ENCODE assay signal across 28 mouse cellular contexts in genomic region chrX:73520692-73521091, GRCm38 (mm10). TPM values are rescaled to one million over a fixed set of nuclear protein-coding genes. Genes with fewer than 3 reads are reported as not detected.
DNase-seq lines count a peak whose midpoint lies in the region; ATAC-seq and TF ChIP-seq lines count a peak whose summit lies in the region.
"Had no signal": no experiment of that assay in that cellular context is flagged by ENCODE, and none has a peak within 500 bp of the region (broad histone marks: within the 10 kb centered on the region; RNA-seq: fewer than 3 reads in every experiment).

No protein-coding gene starts in this region.

- intact Hi-C loops in gastrocnemius, adult 2 months (cut with DNase I) = no loop called here
- intact Hi-C loops in gastrocnemius, postnatal 14 days (cut with DNase I; ENCODE audit: low total_unique reads) = no loop called here

- no peak overlapping the region for H3K4me3 ChIP-seq in gastrocnemius, adult 2 months
- H3K4me3 ChIP-seq: heart, adult 2 months; heart, embryonic 10.5 days; heart, embryonic 13.5 days; hindbrain, embryonic 12.5 days; hindbrain, embryonic 15.5 days had no signal

- peak; percentile 1 for DNase-seq in CD4-positive, CD25-positive, alpha-beta regulatory T cell, adult 2 months (ENCODE audit: low read depth, low spot score)
- peak; percentile 29 for DNase-seq in gastrocnemius, adult 2 months
- no peak for DNase-seq in gastrocnemius, postnatal 14 days
- no peak for DNase-seq in left cerebral cortex, adult 8-10 months (ENCODE audit: low spot score in 2 of 2)
- DNase-seq in kidney, postnatal 4 days = no peak
- DNase-seq: adrenal gland, postnatal 10 days; adrenal gland, postnatal 36 days; B cell, adult 2 months; cerebellum, adult 18-20 months; cerebellum, adult 9-11 months; cerebellum, postnatal 25 days; forebrain, postnatal 0 days; gastrocnemius, postnatal 36 days; heart, adult 2 months; heart, postnatal 14 days; heart, postnatal 4 days had no signal

- no peak for TF ChIP-seq CTCF in gastrocnemius, adult 2 months (IDR thresholded peaks at IDR 0.05)

- peak overlapping the region; percentile 16; the same call in 1 of the 2 replicates for H3K27ac ChIP-seq in gastrocnemius, adult 2 months
- H3K27ac ChIP-seq: heart, adult 2 months; heart, embryonic 10.5 days; heart, embryonic 13.5 days; hindbrain, embryonic 12.5 days; hindbrain, embryonic 15.5 days had no signal

- ATAC-seq in CD4-positive, CD25-positive, alpha-beta regulatory T cell, adult 4 months = no peak
- 0 out of 2 replicates have a peak, but pooled peaks have one; percentile 20 for ATAC-seq in megakaryocyte progenitor cell, adult 5-6 weeks (replicated peaks; ENCODE audit: poor library complexity)
- ATAC-seq: forebrain, embryonic 14.5 days; forebrain, postnatal 0 days; intestine, postnatal 0 days; Patski had no signal

RNA-seq across cellular contexts. Expression of gene Atp2b3, which starts 17.8 kb away (rescaled TPM):
- not detected for polyA plus RNA-seq in CD4-positive, CD25-positive, alpha-beta regulatory T cell, adult 4 months (2017; shearing (Covaris generic))
- 10 to 100 TPM; 10.1 to 12.7 TPM for total RNA-seq in gastrocnemius, adult 2 months (2021)
- total RNA-seq in gastrocnemius, postnatal 14 days (2021) = 1 to 10 TPM; 8.2 to 8.7 TPM
- not detected in 2 replicates for total RNA-seq in megakaryocyte progenitor cell, adult 5-6 weeks (2015)
- not detected in 2 replicates for total RNA-seq in megakaryocyte progenitor cell, adult 5-6 weeks (2017)
- 10 to 100 TPM; 91.0 to 100.0 (median 95.1) TPM for total RNA-seq in left cerebral cortex, adult 8-10 months (2022)
- total RNA-seq: CH12.LX; G1E; granulocyte monocyte progenitor cell, adult 5-6 weeks had no signal
- polyA plus RNA-seq: G1E had no signal

RNA-seq across cellular contexts. Expression of gene Bgn, which starts 37.3 kb away (rescaled TPM):
- not detected for polyA plus RNA-seq in CD4-positive, CD25-positive, alpha-beta regulatory T cell, adult 4 months (2017; shearing (Covaris generic))
- 10 to 100 TPM; 37.5 to 70.6 TPM for total RNA-seq in gastrocnemius, adult 2 months (2021)
- total RNA-seq in gastrocnemius, postnatal 14 days (2021) = 100 to 1,000 TPM; 213 to 236 TPM
- total RNA-seq in megakaryocyte progenitor cell, adult 5-6 weeks (2015) = 1.3 and 1.4 TPM in 2 replicates
- 0.30 TPM in 1 of 2 replicates, not detected in the other for total RNA-seq in megakaryocyte progenitor cell, adult 5-6 weeks (2017)
- 10 to 100 TPM; 18.7 to 23.5 (median 19.3) TPM for total RNA-seq in left cerebral cortex, adult 8-10 months (2022)
- total RNA-seq: CH12.LX; G1E; granulocyte monocyte progenitor cell, adult 5-6 weeks had no signal
- polyA plus RNA-seq: G1E had no signal

Comparison
In these comparisons a context has a peak if more than half of its experiments do, and no peak if none do; other contexts are left out.
1. DNase-seq: peak in CD4-positive, CD25-positive, alpha-beta regulatory T cell, adult 2 months (single experiment) and gastrocnemius, adult 2 months (single experiment); none in gastrocnemius, postnatal 14 days (single experiment), left cerebral cortex, adult 8-10 months (0 of 2) and kidney, postnatal 4 days (0 of 2).
2. RNA of gene Atp2b3, which starts 17.8 kb away (total RNA-seq): 91.0 to 100.0 TPM in left cerebral cortex, adult 8-10 months, 10.1 to 12.7 TPM in gastrocnemius, adult 2 months and 8.2 to 8.7 TPM in gastrocnemius, postnatal 14 days; not detected in megakaryocyte progenitor cell, adult 5-6 weeks; every median in the first group is over 4 times any median in the second.
3. RNA of gene Bgn, which starts 37.3 kb away (total RNA-seq): 213 to 236 TPM in gastrocnemius, postnatal 14 days, 37.5 to 70.6 TPM in gastrocnemius, adult 2 months and 18.7 to 23.5 TPM in left cerebral cortex, adult 8-10 months; 0.30 to 1.4 TPM in megakaryocyte progenitor cell, adult 5-6 weeks; every median in the first group is over 4 times any median in the second.